Mouse (Mus musculus) stomach, embryonic 14.5 days (tissue): ENCODE results near the gene Banf2. TPM values are rescaled to one million over a fixed set of nuclear protein-coding genes. Genes with fewer than 3 reads are reported as not detected.

Experiments used
- ATAC-seq: fragments of 200-750 bp; cut with Nextera tagmentation; 2 replicates; pipeline ENCODE4 v1.8.0; 2017; ENCODE audit warnings: low read depth, moderate TSS enrichment; ENCODE audit not compliant: insufficient number of reproducible peaks, insufficient read depth, low FRiP score
- H3K27ac ChIP-seq: fragments of 300-500 bp; sonication (generic); 2 replicates; pipeline ENCODE4 v1.5.1; 2014; ENCODE audit warnings: mild to moderate bottlenecking, low read length, moderate library complexity, mixed read lengths
- H3K27me3 ChIP-seq: fragments of 300-500 bp; sonication (generic); 2 replicates; pipeline ENCODE4 v1.6.1; 2014; ENCODE audit warnings: low read length, control low read depth, mixed read lengths; ENCODE audit not compliant: control insufficient read depth, insufficient read depth
- H3K36me3 ChIP-seq: fragments of 300-500 bp; sonication (generic); 2 replicates; pipeline ENCODE4 v1.6.1; 2014; ENCODE audit warnings: mild to moderate bottlenecking, control low read depth, low read length, moderate library complexity, mixed read lengths; ENCODE audit not compliant: control insufficient read depth, insufficient read depth
- H3K4me1 ChIP-seq: fragments of 300-500 bp; sonication (generic); 2 replicates; pipeline ENCODE4 v1.6.1; 2014; ENCODE audit warnings: low read length, control low read depth, mixed read lengths; ENCODE audit not compliant: control insufficient read depth, insufficient read depth
- H3K4me2 ChIP-seq: fragments of 300-500 bp; sonication (generic); replicated peaks from 2 replicates; pipeline ENCODE4 v1.6.1; 2014; ENCODE audit warnings: low read depth, low read length, control low read depth
- H3K4me3 ChIP-seq: fragments of 300-500 bp; sonication (generic); 2 replicates; pipeline ENCODE4 v1.5.1; 2014; ENCODE audit warnings: low read depth, low read length, control low read depth
- H3K9ac ChIP-seq: fragments of 300-500 bp; sonication (generic); replicated peaks from 2 replicates; pipeline ENCODE4 v1.6.1; 2014; ENCODE audit warnings: low read depth, mild to moderate bottlenecking, control low read depth, low read length, moderate library complexity, mixed read lengths
- H3K9me3 ChIP-seq: fragments of 300-500 bp; sonication (generic); 2 replicates; pipeline ENCODE4 v1.6.1; 2016; ENCODE audit warnings: low read depth, low read length, control low read depth; ENCODE audit not compliant: control insufficient read depth
- WGBS: fragments of 180-500 bp; shearing (Covaris S2); extraction: QIAGEN DNeasy Blood & Tissue Kit; methylation state at CpG from one replicate; pipeline ENCODE4 v1.1.7; 2014; 5-methylcytosine and 5-hydroxymethylcytosine counted together
- polyA plus RNA-seq: library from polyadenylated mRNA; unstranded; fragments of >200 nt; fragmentation: Nextera tagmentation; extraction: Ambion mirVana; gene quantifications from 2 replicates; pipeline ENCODE4 v1.2.1, GENCODE M21; 2014

Banf2 gene
- not detected in 2 replicates for polyA plus RNA-seq

DNA sequence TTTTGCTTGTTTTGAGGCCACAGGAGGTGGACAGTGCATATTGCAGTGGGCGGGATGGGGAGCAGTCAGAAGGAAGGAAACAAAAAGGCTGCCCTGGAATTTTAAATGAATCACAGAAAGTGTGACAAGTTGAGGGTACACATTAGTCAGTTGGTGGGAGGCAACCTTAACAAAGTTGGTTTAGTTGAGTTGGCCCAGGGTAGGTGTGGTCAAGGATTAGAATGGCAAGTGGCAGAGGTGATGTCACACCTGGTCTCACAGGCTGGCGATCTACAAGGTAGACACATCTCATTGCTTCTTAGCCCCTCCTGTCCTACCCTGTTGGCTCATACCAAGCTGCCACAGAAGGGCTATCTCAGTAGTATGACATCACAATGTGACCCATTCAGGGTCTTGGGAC is at the start of gene Banf2:
Banf2 (plus strand) TSS at position 396 of the 400 bp plus-strand sequence.
- Histone ChIP-seq H3K27me3 (no peaks in the 10 kb centered on the region), H3K9me3 (no peaks in the 10 kb centered on the region), H3K4me3 (no peak within 1 kb of the TSS), H3K4me1 (no peaks in the 10 kb centered on the region), H3K4me2 (no peak within 1 kb of the TSS), H3K27ac (no peak within 1 kb of the TSS), H3K36me3 (no peaks in the 10 kb centered on the region), H3K9ac (no peak within 1 kb of the TSS)
- 92% methylated on average over 2 of the region's 2 CpGs for WGBS
- ATAC-seq: no peak

DNA sequence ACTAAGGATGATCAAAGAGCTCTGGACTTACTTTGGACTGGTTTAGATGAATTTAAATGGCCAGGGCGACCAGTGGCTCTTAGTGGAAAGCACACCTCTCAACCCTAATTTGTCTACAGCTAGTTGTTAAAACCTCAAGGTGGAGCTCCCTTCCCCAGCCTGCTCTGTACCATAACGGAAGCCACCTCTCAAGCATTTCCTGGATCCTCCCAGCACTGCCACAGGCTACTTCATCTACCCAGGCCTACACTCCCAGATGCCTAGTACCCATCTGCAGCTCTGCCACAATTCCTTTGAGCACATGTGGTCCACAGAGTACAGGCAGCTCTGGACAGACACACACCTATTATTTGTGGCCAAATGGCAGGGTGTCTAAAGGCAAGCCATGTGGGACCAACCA is 49.4 kb upstream of the Banf2 start:
- WGBS: 56% methylated on average over 2 of the region's 2 CpGs
- Histone ChIP-seq H3K4me1 (no peaks in the 10 kb centered on the region), H3K27me3 (no peaks in the 10 kb centered on the region), H3K36me3 (peaks cover 21% of the 10 kb centered on the region; the same call in 1 of the 2 replicates), H3K4me2 (no peak overlapping the region), H3K9ac (no peak overlapping the region), H3K27ac (no peak overlapping the region), H3K9me3 (no peaks in the 10 kb centered on the region), H3K4me3 (no peak overlapping the region)
- no peak for ATAC-seq

DNA sequence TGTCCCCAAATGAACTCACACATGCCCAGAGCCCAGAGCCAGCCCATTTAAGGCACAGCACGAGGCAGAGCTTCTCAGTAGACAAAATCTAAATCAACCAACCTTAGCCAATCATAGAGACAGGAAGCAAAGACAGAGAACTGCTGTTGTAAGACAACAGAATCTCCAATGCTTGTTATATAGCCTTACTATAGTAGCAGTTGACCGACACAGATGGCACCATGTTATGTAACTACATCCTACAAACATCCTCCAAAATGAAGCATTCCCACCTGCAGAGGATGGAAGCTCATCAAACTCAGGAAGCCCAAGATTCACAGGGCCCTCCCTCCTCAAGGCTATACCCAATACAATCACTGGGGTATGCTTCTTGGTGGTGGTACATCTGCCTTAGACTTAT is 45.4 kb upstream of the Banf2 start:
- ATAC-seq: no peak
- peaks cover 18% of the 10 kb centered on the region for H3K36me3 ChIP-seq
- H3K27me3 ChIP-seq: no peaks in the 10 kb centered on the region
- no peaks in the 10 kb centered on the region for H3K9me3 ChIP-seq
- H3K27ac ChIP-seq: no peak overlapping the region
- no peak overlapping the region for H3K4me3 ChIP-seq
- H3K9ac ChIP-seq: no peak overlapping the region
- no peaks in the 10 kb centered on the region for H3K4me1 ChIP-seq
- 69% methylated on average over 2 of the region's 2 CpGs for WGBS
- H3K4me2 ChIP-seq: no peak overlapping the region

DNA sequence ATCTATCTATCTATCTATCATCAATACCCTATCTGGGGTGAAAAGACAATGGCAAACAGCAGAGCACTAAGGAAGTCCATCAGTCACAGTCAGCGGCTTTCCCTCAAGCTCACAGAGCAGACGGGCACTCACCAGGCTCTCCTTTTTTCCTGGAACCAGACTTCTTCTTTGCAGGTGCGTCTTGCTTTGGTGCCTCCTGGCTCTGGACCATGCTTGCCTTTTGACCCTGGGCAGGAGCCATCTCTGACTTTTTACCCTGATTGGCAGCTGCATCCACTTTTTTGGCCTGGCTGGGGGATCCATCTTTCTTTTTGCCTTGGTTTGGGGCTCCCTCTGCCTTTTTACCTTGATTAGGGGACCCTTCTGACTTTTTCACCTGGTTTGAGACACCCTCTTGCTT is 44.8 kb upstream of the Banf2 start:
- Histone ChIP-seq H3K4me3 (no peak overlapping the region), H3K9ac (no peak overlapping the region), H3K4me2 (no peak overlapping the region), H3K4me1 (no peaks in the 10 kb centered on the region), H3K27me3 (no peaks in the 10 kb centered on the region), H3K36me3 (peaks cover 18% of the 10 kb centered on the region), H3K27ac (no peak overlapping the region), H3K9me3 (no peaks in the 10 kb centered on the region)
- ATAC-seq: no peak
- WGBS: 93% methylated on average over 3 of the region's 3 CpGs

DNA sequence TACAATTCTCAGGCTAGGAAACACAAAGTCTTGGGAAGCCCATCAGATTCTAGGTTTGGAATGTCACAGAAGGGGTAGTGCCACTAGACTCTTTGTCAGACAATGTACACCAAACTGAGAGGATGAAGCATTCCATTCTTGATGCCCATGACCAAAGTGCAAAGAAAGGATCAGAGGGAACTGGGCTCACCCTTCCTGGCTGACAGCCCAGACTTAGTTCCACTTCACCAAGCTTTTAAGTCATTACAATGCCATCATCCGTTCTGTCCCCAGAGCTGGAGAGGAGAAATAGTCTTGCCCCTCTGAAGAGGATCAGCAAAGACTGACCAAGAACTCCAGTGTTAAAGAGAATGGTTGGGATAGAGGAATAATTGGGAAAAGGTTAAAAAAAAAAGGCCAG is 41.9 kb upstream of the Banf2 start:
- no peaks in the 10 kb centered on the region for H3K27me3 ChIP-seq
- 63% methylated on average over 1 of the region's 1 CpGs for WGBS
- H3K9me3 ChIP-seq: no peaks in the 10 kb centered on the region
- no peak overlapping the region for H3K4me2 ChIP-seq
- no peaks in the 10 kb centered on the region for H3K4me1 ChIP-seq
- no peak overlapping the region for H3K9ac ChIP-seq
- ATAC-seq: no peak
- H3K4me3 ChIP-seq: no peak overlapping the region
- no peak overlapping the region for H3K27ac ChIP-seq
- peaks cover 6% of the 10 kb centered on the region; the same call in 1 of the 2 replicates for H3K36me3 ChIP-seq

DNA sequence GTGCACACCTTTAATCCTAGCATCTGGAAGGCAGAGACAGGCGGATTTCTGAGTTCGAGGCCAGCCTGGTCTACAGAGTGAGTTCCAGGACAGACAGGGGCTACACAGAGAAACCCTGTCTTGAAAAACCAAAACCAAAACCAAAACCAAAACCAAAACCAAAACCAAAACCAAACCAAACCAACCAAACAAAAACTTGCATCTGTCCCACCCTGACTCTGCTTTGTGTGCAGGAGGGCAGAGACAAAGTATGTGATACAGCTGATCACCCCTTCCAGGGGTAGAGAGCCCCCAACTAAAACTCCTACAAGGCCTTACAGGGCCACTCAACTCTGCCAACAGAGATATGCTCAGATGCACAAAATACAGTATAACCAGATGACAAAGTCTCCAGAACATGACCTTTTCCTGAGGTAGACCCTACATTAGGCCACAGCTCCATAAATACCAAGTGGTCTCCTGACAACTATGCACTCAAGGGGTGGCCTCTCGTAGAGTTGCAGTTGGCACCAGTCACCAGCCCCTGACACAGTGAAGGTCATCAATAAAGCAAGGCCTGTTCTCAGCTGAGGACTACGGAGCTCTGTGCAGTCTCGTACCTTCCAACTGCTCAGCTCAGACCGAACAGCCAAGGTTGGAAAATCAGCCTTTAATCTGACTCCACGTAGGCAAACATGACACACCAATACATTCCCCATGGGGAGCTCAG is 40.7 kb upstream of the Banf2 start:
- no peak overlapping the region for H3K4me2 ChIP-seq
- no peak for ATAC-seq
- WGBS: 84% methylated on average over 7 of the region's 7 CpGs

DNA sequence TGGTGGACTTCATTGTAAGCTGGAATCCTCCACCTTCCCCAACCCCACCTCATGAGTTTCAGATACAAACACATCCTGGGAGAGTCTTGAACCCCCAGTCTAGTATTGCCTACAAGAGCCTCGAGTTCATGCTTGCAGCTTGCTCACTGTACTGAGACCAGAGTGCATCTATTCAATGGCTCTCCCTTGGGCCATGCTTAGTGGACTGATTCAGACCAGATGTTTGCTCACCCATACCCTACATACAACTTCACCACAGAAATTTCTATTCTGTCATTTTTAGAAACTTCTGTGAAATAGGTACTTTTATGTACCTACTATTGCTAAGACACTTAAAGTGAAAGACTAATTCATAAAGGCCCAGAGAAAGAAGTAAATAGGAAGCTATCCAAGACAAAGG is 39.9 kb upstream of the Banf2 start:
- no peaks in the 10 kb centered on the region for H3K9me3 ChIP-seq
- ATAC-seq: no peak
- H3K27me3 ChIP-seq: no peaks in the 10 kb centered on the region
- H3K4me2 ChIP-seq: no peak overlapping the region
- H3K9ac ChIP-seq: no peak overlapping the region
- H3K4me3 ChIP-seq: no peak overlapping the region
- 88% methylated on average over 1 of the region's 1 CpGs for WGBS
- no peaks in the 10 kb centered on the region for H3K4me1 ChIP-seq
- H3K36me3 ChIP-seq: peaks cover 2% of the 10 kb centered on the region; the same call in 1 of the 2 replicates
- H3K27ac ChIP-seq: no peak overlapping the region

More for the DNA sequence above, 40.7 kb upstream of the Banf2 start:
- peaks cover 2% of the 10 kb centered on the region; the same call in 1 of the 2 replicates for H3K36me3 ChIP-seq
- H3K4me1 ChIP-seq: no peaks in the 10 kb centered on the region
- no peak overlapping the region for H3K27ac ChIP-seq
- H3K9me3 ChIP-seq: no peaks in the 10 kb centered on the region
- no peak overlapping the region for H3K9ac ChIP-seq
- H3K27me3 ChIP-seq: no peaks in the 10 kb centered on the region
- no peak overlapping the region for H3K4me3 ChIP-seq

DNA sequence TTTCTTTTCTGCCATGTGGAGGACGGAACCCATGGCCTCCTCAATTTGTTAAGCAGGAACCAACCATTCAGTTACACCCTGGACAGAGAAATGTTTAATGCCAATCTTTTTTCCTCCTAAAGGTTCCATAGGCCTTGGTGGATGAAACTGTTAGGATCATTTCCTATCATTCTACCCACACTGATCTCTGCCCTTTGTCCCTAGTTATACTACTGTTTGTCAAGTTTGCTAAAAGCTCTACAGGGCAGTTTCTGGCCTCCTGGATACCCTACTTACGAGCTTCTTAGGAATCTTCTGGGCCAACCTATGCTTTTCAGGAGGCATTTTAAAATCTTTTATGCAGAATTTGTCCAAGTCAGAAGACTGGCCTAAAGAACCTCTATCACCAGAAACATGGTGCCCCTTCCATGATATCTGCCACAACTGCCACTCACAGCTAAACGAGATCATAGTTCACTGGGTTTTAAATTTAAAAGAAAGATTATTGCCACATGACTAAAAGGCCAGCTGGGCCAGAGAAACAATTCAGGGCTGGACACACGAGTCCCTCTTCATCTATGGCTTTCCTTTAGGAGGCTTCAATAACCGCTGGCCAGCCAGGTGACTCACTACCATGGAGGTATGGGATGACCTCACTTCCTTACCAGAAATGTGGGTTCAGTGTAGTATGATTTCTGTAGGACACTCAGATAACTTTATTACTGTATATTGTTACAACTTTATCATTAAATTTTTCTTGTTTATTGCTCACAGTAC is 30.5 kb upstream of the Banf2 start:
- WGBS: 87% methylated on average over 5 of the region's 5 CpGs
- Histone ChIP-seq H3K4me1 (peaks cover 41% of the 10 kb centered on the region), H3K4me3 (no peak overlapping the region), H3K27me3 (no peaks in the 10 kb centered on the region), H3K4me2 (no peak overlapping the region), H3K36me3 (no peaks in the 10 kb centered on the region), H3K9ac (no peak overlapping the region), H3K27ac (no peak overlapping the region), H3K9me3 (no peaks in the 10 kb centered on the region)
- ATAC-seq: no peak
